Comparison of ENCODE assay signal across 10 mouse cellular contexts in genomic region chr16:17257359-17257821, GRCm38 (mm10). TPM values are rescaled to one million over a fixed set of nuclear protein-coding genes. Genes with fewer than 3 reads are reported as not detected.
DNase-seq lines count a peak whose midpoint lies in the region; ATAC-seq and TF ChIP-seq lines count a peak whose summit lies in the region.
"Had no signal": no experiment of that assay in that cellular context is flagged by ENCODE, and none has a peak within 500 bp of the region (broad histone marks: within the 10 kb centered on the region; RNA-seq: fewer than 3 reads in every experiment).

No protein-coding gene starts in this region.

- H3K27ac ChIP-seq in intestine, postnatal 0 days (ENCODE audit: low read depth, low read length): no peak overlapping the region
- H3K27ac ChIP-seq in intestine, embryonic 15.5 days: no peak overlapping the region
- H3K27ac ChIP-seq in embryonic facial prominence, embryonic 10.5 days (replicated peaks): no peak overlapping the region
- H3K27ac ChIP-seq: embryonic facial prominence, embryonic 15.5 days; heart, embryonic 13.5 days; liver, embryonic 15.5 days had no signal

- peak; percentile 72 for DNase-seq in right cerebral cortex, postnatal 10 days (ENCODE audit: low spot score in 2 of 2)
- DNase-seq in right cerebral cortex, postnatal 4 days: no peak
- DNase-seq in natural killer cell, adult 2 months (ENCODE audit: low spot score in 2 of 2): no peak
- no peak for DNase-seq in embryonic facial prominence, embryonic 10.5 days (ENCODE audit: low spot score)

- no peak overlapping the region for H3K9ac ChIP-seq in intestine, postnatal 0 days (ENCODE audit: low read depth, low read length)
- no peak overlapping the region for H3K9ac ChIP-seq in intestine, embryonic 15.5 days
- H3K9ac ChIP-seq: embryonic facial prominence, embryonic 15.5 days; heart, embryonic 13.5 days; liver, embryonic 15.5 days had no signal

- no peak overlapping the region for H3K4me3 ChIP-seq in intestine, postnatal 0 days (ENCODE audit: low read depth, low read length)
- H3K4me3 ChIP-seq in intestine, embryonic 15.5 days (replicated peaks): no peak overlapping the region
- no peak overlapping the region for H3K4me3 ChIP-seq in embryonic facial prominence, embryonic 10.5 days
- H3K4me3 ChIP-seq: embryonic facial prominence, embryonic 15.5 days; heart, embryonic 13.5 days; liver, embryonic 15.5 days had no signal

- H3K9me3 ChIP-seq in intestine, postnatal 0 days (ENCODE audit: control insufficient read depth): no peaks in the 10 kb centered on the region
- no peaks in the 10 kb centered on the region for H3K9me3 ChIP-seq in intestine, embryonic 15.5 days
- H3K9me3 ChIP-seq in embryonic facial prominence, embryonic 10.5 days: no peaks in the 10 kb centered on the region
- H3K9me3 ChIP-seq: embryonic facial prominence, embryonic 15.5 days; heart, embryonic 13.5 days; liver, embryonic 15.5 days had no signal

- no peak for ATAC-seq in intestine, postnatal 0 days
- no peak for ATAC-seq in intestine, embryonic 15.5 days
- ATAC-seq in granulocyte monocyte progenitor cell, adult 5-6 weeks (replicated peaks; ENCODE audit: poor library complexity, severe bottlenecking): peak; percentile 54

- WGBS in intestine, postnatal 0 days: 97% methylated on average over 9 of the region's 9 CpGs
- 89% methylated on average over 9 of the region's 9 CpGs for WGBS in intestine, embryonic 15.5 days
- WGBS in embryonic facial prominence, embryonic 10.5 days: 93% methylated on average over 9 of the region's 9 CpGs

- TF ChIP-seq CTCF in intestine, postnatal 0 days (IDR thresholded peaks at IDR 0.05; ENCODE audit: low read depth): 0 out of 2 replicates have a peak, but pooled peaks have one; percentile 34

- no peak overlapping the region for H3K4me2 ChIP-seq in intestine, postnatal 0 days (replicated peaks; ENCODE audit: low read depth)
- H3K4me2 ChIP-seq in intestine, embryonic 15.5 days (replicated peaks): no peak overlapping the region
- H3K4me2 ChIP-seq: embryonic facial prominence, embryonic 15.5 days; heart, embryonic 13.5 days; liver, embryonic 15.5 days had no signal

- no peaks in the 10 kb centered on the region for H3K27me3 ChIP-seq in intestine, postnatal 0 days (replicated peaks; ENCODE audit: control insufficient read depth, insufficient read depth, low read length)
- no peaks in the 10 kb centered on the region for H3K27me3 ChIP-seq in intestine, embryonic 15.5 days (replicated peaks)
- no peaks in the 10 kb centered on the region for H3K27me3 ChIP-seq in embryonic facial prominence, embryonic 10.5 days (replicated peaks; ENCODE audit: low read depth, poor library complexity, severe bottlenecking)
- H3K27me3 ChIP-seq: embryonic facial prominence, embryonic 15.5 days; heart, embryonic 13.5 days; liver, embryonic 15.5 days had no signal

- H3K4me1 ChIP-seq in intestine, postnatal 0 days (replicated peaks; ENCODE audit: control insufficient read depth, insufficient read depth, low read length): no peaks in the 10 kb centered on the region
- peaks cover 17% of the 10 kb centered on the region for H3K4me1 ChIP-seq in intestine, embryonic 15.5 days (replicated peaks)
- H3K4me1 ChIP-seq in embryonic facial prominence, embryonic 10.5 days: peaks cover 25% of the 10 kb centered on the region

- peaks cover 36% of the 10 kb centered on the region for H3K36me3 ChIP-seq in intestine, postnatal 0 days (ENCODE audit: control insufficient read depth, insufficient read depth)
- peaks cover 20% of the 10 kb centered on the region for H3K36me3 ChIP-seq in intestine, embryonic 15.5 days
- peaks cover 71% of the 10 kb centered on the region for H3K36me3 ChIP-seq in embryonic facial prominence, embryonic 10.5 days (replicated peaks)

RNA-seq across cellular contexts. Expression of gene Tmem191c, which starts 18.5 kb away (rescaled TPM):
- polyA plus RNA-seq in intestine, postnatal 0 days (2015; fragmentation: Nextera tagmentation; extraction: Ambion mirVana): 4.8 and 7.2 TPM in 2 replicates
- polyA plus RNA-seq in intestine, embryonic 15.5 days (2015; fragmentation: Nextera tagmentation; extraction: Ambion mirVana): 12.7 and 17.6 TPM in 2 replicates
- total RNA-seq in granulocyte monocyte progenitor cell, adult 5-6 weeks (2014; fragmentation: Nextera tagmentation): 9.2 and 10.0 TPM in 2 replicates
- total RNA-seq in granulocyte monocyte progenitor cell, adult 5-6 weeks (2017): 5.4 and 5.6 TPM in 2 replicates
- polyA plus RNA-seq in embryonic facial prominence, embryonic 10.5 days (2016; fragmentation: Nextera tagmentation; extraction: Ambion mirVana): 7.1 and 8.9 TPM in 2 replicates

RNA-seq across cellular contexts. Expression of gene Hic2, which starts 24.0 kb away (rescaled TPM):
- polyA plus RNA-seq in intestine, postnatal 0 days (2015; fragmentation: Nextera tagmentation; extraction: Ambion mirVana): 1.4 and 1.9 TPM in 2 replicates
- polyA plus RNA-seq in intestine, embryonic 15.5 days (2015; fragmentation: Nextera tagmentation; extraction: Ambion mirVana): 5.8 and 6.0 TPM in 2 replicates
- 2.3 and 5.0 TPM in 2 replicates for total RNA-seq in granulocyte monocyte progenitor cell, adult 5-6 weeks (2014; fragmentation: Nextera tagmentation)
- 2.0 and 2.4 TPM in 2 replicates for total RNA-seq in granulocyte monocyte progenitor cell, adult 5-6 weeks (2017)
- polyA plus RNA-seq in embryonic facial prominence, embryonic 10.5 days (2016; fragmentation: Nextera tagmentation; extraction: Ambion mirVana): 17.0 and 17.1 TPM in 2 replicates

RNA-seq across cellular contexts. Expression of gene Rimbp3, which starts 49.0 kb away (rescaled TPM):
- polyA plus RNA-seq in intestine, postnatal 0 days (2015; fragmentation: Nextera tagmentation; extraction: Ambion mirVana): 0.14 and 0.21 TPM in 2 replicates
- 0.57 and 0.67 TPM in 2 replicates for polyA plus RNA-seq in intestine, embryonic 15.5 days (2015; fragmentation: Nextera tagmentation; extraction: Ambion mirVana)
- 0.92 and 1.6 TPM in 2 replicates for total RNA-seq in granulocyte monocyte progenitor cell, adult 5-6 weeks (2014; fragmentation: Nextera tagmentation)
- total RNA-seq in granulocyte monocyte progenitor cell, adult 5-6 weeks (2017): 0.34 and 0.88 TPM in 2 replicates
- 0.70 and 0.79 TPM in 2 replicates for polyA plus RNA-seq in embryonic facial prominence, embryonic 10.5 days (2016; fragmentation: Nextera tagmentation; extraction: Ambion mirVana)

RNA-seq across cellular contexts. Expression of gene Ube2l3, which starts 54.9 kb away (rescaled TPM):
- polyA plus RNA-seq in intestine, postnatal 0 days (2015; fragmentation: Nextera tagmentation; extraction: Ambion mirVana): 294 and 319 TPM in 2 replicates
- polyA plus RNA-seq in intestine, embryonic 15.5 days (2015; fragmentation: Nextera tagmentation; extraction: Ambion mirVana): 352 and 386 TPM in 2 replicates
- total RNA-seq in granulocyte monocyte progenitor cell, adult 5-6 weeks (2014; fragmentation: Nextera tagmentation): 213 and 244 TPM in 2 replicates
- 110 and 124 TPM in 2 replicates for total RNA-seq in granulocyte monocyte progenitor cell, adult 5-6 weeks (2017)
- 410 and 436 TPM in 2 replicates for polyA plus RNA-seq in embryonic facial prominence, embryonic 10.5 days (2016; fragmentation: Nextera tagmentation; extraction: Ambion mirVana)

Comparison
In these comparisons a context has a peak if more than half of its experiments do, and no peak if none do; other contexts are left out.
1. DNase-seq: peak in right cerebral cortex, postnatal 10 days (2 of 2); none in right cerebral cortex, postnatal 4 days (single experiment), natural killer cell, adult 2 months (0 of 2) and embryonic facial prominence, embryonic 10.5 days (single experiment).